Mouse (Mus musculus): ENCODE measurements at regions not wholly inside any gene's neighbourhood (a gene's known extent, or its start where the extent isn't known, plus 50 kb on each side); places are given as distances from the start of the nearest gene placed in this dataset.
A peak's percentile ranks its signal among the peaks of the same experiment; 100 is the strongest.
"Not testable (repeated sequence)": the region's sequence is repeated elsewhere in the genome, so short reads cannot be mapped to it uniquely, and the experiment has no call there.

DNA sequence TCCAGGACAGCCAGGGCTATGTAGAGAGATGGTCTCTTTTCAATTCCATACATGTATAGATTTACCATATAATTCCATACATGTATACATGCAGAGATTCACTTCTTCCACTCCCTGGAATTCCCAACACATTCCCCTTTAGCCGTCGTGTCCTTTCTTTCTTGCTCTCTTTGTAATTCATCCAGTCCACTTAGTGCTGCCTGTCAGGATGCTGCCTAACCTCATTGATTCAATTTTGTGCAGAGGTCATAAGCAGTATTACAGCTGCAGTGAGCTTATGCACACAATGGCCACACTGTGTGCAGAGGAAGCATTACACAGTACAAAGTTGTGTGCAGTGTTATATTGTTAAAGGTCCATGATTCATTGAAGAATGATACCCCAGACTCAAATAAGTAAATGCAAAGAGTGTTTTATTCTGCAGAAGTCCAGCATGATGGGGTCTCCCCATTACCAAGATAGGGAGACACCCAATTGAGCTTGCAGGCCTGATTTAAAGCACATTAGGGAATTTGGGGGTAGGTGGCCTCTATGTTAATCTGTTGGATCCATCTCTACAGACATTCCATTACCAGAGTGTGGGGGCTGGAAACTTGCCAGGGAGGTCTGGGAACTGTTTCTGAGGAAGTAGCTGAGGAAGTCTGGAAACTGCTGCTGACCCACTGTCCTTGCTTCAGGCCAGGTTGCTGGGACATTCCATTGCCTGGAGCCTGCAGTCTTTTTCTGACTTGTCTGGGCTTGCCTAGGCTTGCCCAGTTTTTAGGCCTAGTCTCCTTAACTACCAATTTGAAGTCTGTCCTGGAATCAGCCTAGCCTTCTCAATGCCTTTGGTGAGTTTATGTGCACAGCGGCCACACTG is 72.8 kb downstream of the Fam161a start:
- DNase-seq (ENCODE audit: low spot score in 2 of 2), result no peak

DNA sequence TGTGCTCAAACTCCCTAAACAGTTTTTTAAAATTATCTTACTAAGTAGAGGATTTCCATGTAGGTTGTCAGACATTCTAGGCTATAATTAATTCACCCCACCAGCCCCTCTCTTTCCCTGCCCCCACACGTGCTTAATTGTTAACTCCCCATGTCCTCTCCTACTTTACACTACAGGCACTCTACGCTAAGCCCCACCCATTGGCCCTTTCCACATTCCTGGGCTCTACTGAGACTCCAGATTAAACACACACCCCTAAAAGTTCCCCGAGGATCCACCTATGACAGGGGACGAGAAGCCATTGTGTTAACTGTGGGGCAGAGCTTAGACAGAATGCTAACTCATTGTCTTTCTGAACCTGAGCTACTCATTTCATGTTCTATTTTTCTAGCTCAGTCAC is 74.3 kb downstream of the Fam161a start:
- no peak for DNase-seq (ENCODE audit: low spot score in 2 of 2)

DNA sequence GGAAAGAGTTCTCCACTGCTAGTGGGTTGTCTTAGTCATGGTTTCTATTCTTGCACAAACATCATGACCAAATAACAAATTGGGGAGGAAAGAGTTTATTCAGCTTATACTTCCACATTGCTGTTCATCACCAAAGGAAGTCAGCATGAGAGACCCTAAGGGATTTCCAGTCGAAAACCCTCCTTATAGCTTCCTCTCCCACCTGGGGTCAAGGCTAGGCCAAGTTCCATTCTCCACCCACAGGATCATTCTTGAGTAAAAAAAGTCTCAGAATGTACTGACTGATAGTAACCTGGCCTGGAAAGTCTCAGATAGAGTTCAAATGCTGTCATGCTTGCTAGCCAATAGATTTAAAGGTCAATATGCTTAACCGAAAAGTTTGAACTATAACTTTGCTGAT is 76.5 kb downstream of the Fam161a start:
- DNase-seq (ENCODE audit: low spot score in 2 of 2), result not testable (repeated sequence)

DNA sequence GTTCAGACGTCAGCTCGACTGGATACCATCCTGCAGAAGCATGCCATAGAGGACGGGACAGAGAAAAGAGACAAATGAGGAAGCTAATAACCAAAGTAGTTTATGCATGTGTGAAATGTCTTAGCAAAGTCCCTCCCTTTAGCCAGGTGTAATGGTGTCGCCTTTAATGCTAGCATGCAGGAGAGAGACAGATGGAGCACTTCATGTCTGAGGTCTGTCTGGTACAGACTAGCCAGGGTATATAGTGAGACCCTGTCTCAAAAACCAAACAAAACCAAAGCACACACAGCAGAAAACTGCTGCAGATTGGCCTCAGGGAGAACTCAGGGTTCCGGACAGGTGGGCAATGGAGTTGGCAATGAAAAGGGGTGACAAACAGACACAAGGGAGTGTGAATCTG is 88.0 kb downstream of the Fam161a start:
- no peak for DNase-seq (ENCODE audit: low spot score in 2 of 2)

DNA sequence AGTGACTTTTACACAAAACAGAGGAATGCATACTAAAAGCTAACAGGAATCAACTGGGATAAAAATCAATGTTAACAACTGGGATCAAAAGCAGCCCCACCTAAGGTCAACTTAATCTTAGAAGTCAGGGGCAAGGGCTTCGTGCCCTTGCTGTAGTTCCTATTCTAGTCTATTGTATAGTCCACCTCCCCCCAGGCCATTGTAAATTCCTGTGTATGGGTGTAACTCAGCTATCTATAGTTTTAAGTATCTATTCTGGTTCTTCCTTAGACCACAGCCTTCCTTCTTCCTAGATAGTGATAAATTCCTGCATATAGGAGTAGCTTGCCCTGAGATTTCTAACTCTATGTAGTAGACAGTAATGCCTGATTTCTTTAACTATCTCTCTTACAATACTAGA is 88.4 kb downstream of the Fam161a start:
- DNase-seq (ENCODE audit: low spot score in 2 of 2), result not testable (repeated sequence)

DNA sequence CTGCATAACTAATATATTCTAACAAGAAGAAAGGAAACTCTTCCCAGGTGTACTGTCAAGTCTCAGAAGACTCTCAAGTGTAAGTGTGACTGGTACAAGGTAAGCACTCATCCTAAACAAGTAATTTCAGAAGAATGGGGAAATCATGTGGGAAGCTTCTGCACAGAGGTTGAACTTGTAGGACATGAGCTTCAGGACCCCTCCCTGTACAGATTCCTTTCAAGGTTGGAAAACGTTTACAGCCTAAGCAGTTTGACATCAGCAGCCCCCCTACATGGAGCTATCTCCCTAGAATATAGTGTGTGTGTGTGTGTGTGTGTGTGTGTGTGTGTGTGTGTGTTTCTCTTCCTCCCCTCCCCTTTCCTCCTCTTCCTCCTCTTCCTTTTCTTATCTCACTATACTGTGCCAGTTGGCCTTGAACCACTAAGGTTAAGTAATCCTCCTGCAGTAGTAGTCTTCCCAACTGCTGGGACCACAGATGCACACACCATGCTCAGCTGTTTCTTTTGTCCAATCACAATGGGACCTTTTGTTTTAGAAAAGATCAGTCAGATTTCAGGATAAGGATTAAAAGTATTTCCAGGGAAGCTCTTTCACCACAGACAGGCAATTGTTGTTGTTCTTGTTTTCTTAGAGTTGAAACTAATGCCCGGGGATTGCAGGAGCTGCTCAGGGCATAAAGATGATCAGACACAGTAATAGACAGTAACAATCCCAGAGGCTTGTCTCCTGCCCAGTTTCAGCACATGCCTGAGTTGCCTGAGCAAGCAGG is 89.3 kb downstream of the Fam161a start:
- DNase-seq (ENCODE audit: low spot score in 2 of 2), result no peak

DNA sequence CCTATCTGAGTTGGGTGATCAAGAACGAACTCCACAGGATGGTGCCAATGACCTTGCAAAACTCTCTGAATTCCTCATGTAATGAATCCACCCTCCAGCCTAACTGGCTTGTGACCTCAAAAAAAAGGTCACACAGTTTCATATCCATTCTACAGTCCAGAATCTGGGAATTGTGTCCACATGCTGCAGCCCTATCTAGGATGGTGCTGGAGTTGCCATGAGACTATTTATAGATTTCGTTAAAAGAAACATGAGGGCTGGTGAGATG is 89.8 kb downstream of the Fam161a start:
- DNase-seq (ENCODE audit: low spot score in 2 of 2), result no peak

DNA sequence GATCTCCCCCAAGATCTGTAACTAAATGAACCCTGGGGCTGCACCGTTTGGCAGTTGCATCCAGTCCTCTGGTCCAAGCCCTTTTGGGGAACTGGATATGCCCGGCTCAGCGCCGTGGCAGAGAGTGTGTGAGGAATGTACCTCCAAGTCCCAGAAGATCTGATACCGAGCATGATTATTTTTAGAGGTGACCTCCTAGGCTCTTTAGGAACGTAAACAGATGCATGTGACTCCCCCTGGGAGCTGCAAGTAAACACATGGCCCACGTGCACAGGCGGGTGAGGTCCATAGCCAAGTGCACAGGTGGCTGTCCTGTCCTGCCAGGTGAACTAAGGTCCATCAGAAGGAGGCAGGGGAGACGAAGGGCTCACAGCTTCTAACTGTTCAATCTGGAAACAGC is 107.3 kb downstream of the Fam161a start:
- no peak for DNase-seq (ENCODE audit: low spot score in 2 of 2)

DNA sequence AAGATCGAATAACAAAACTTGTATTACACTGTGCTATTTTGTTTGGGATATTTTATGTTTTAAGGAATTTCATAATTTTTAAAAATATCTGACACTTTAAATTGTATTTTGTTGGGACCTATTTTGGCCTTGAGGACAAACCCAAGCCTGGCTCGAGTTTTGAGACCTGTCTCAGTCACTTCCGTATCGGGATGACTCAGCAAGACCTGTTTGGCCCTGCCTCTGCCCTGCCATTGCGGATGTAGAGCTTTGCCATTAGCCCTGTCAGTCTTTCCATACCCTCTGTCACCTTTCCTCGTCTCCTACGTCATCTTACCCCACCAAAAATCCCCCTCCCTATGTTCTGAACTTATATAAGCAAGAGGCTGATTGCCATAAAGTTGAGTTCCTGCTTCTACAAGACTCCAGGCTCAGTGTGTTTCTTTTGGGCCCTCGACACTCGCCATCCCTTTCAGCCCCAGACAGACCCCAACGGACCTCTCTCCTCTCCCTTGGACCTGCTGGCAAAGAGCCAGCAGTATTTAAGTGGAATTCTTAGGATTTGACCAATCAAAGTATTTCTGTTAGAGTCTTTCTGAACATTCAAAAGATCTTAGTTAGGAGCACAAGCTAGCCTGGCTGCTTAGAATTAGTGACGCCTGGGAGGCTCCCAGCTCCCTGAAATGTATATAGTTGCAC is 113.3 kb downstream of the Fam161a start:
- no peak for DNase-seq (ENCODE audit: low spot score in 2 of 2)

DNA sequence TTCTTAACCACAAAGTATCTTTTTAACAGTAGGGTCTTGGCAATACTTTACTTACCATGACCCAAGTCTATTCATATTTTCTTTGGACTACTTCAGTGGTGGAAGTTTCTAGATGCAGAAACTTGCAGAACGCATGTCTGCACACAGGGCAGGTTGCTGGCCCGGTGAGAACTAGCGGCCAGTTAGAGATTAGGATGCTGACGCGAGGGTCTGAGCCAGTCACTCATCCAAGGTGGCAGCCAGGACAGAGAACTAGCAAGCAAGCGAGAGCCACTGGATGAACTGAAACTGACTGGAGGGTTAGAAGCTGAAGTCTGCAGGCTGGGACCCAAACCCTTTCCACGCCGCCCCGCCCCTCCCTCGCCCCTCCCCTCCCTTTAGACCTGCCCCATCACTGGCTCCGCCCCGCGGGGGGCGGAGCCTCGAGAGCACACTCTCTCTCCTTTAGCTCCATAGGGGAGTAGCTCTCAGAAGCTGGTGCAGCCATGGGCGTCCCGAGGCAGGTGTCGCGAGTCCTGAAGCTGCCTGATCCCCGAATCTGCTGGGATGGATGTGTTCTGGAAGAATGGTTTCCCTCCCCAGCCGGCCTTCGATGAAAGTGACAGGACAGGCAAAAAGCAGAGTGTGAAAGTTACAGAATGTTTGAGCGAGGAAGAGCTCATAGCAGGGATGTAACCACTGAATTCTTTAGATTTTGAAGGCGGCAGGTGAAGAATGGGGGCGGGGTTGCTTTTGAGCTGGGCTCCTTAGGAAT is 117.0 kb downstream of the Fam161a start:
- DNase-seq (ENCODE audit: low spot score in 2 of 2), result peak; percentile 24 to 43

DNA sequence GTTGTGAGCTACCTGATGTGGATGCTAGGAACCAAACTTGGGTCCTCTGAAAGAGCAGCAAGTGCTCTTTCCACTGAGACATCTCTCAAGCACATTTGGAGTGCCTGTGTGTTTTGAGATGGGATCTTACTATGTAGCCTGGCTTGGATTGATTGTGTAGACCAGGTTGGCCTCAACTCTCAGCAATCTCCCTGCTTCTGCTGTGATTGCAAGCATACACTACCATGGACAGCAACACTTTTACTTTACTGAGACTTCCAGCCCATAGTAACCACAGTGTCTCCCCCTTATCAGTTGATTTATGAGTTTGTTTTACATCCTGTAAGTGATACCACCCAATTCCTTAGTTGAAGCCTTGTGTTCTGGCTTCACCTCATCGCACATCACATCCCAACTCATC is 123.8 kb downstream of the Fam161a start:
- DNase-seq (ENCODE audit: low spot score in 2 of 2), result no peak

DNA sequence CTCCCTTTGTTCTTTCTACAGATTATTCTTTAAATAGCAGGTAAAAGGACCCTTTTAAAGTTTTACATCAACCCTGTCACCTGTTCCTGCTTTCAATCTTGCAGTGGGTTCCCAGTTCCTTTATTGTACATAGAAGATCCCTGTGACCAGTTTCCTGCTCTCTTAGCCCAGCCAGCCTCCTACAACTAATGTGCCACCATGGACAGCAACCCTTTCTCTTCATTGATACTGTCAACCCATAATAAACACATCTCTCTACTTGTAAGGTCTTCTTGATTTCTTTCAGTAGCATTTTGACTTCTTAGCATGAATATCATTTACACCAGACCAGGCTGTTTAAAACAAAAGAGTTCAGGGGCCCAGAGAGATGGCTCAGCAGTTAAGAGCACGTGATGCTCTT is 124.2 kb upstream of the Xpo1 start:
- no peak for DNase-seq (ENCODE audit: low spot score in 2 of 2)

DNA sequence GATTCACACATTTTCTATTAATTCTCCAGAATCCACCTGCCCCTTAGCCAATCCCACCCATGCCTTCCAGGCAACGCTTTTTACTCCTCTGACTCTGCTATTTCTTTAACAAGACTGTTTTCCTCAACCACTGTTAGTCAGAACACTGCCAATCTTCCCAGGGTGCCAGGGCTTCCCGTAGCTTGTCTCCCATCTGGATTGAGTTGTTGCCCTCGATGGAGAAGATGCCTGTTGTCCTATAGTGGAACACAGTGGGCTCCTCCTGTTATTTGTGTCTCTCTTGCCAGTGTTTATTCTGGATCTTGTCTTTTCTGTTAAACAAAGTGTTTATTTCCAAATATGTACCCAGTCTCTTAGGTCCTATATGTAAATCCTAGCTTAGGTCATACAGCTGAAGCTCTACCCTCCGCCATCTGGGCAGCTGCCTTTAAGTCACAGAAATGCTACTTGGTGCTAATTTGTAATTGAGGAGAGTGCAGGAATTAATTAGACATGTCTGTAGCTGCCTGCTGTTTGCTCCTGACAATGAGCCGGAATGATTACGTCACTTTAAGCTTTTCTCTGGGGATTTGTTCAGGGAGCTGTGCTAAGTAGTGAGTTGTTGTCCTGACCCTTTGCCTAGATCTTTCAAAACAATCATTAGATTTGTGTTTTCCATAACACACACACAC is 115.3 kb upstream of the Xpo1 start:
- DNase-seq (ENCODE audit: low spot score in 2 of 2), result no peak

DNA sequence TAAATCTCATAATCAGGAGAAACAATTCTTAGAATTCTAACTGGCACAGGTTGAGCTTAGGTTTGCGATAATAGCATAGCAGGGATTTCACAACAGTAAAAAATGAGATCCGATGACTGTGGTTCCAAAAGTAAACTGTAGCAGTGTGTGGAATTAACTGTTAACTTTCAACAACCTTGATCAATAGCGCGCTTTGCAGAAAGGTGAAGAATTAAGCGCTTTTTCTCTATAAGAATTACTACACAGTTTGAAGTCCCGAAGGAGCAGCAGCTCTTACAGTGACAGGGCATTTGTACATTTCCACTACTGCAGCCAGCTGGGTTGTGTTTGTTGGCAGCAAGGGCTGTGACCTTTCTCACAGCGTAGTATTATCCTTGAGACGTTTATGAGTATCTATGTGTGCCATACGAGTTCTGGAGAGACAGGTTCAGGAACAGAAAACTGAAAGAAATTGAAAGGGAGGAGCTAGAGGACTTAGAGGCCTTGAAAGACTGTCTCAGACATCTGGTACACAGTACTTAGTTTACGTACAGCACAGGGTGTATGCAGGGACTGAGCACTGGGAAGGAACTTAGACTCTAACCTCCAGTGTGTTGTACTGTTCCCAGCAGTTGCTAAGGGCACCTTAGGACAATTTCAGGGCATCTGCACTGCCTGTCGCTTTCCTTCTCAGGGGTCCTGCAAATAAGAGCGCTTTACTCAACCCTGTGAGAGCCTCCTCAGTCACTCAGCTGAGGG is 114.6 kb upstream of the Xpo1 start:
- DNase-seq (ENCODE audit: low spot score in 2 of 2), result no peak

DNA sequence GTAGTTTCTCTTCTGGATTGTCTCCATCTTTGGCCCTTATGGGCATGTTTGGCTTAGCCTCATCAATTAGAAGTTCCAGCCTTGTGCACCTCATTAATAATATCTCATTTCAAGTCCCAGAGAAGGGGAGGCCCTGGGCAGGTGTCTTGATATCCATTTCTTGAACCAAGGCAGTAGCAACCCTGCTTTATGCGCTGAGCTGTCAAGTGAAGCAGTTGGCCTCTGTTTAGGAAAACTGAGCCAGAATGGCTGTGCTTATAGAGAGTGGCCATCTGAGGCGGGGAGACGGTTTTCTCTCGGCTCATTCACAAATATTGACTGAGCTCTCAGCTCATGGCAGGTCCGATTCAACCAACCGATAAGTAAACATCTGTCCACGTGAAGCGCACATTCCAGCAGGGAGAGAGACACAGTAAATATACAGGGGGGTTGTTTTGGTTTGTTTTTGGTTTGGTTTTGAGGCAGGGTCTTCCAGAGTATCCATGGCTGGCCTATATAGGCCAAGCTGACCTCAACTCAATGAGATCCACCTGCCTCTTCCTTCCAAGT is 107.7 kb upstream of the Xpo1 start:
- no peak for DNase-seq (ENCODE audit: low spot score in 2 of 2)

DNA sequence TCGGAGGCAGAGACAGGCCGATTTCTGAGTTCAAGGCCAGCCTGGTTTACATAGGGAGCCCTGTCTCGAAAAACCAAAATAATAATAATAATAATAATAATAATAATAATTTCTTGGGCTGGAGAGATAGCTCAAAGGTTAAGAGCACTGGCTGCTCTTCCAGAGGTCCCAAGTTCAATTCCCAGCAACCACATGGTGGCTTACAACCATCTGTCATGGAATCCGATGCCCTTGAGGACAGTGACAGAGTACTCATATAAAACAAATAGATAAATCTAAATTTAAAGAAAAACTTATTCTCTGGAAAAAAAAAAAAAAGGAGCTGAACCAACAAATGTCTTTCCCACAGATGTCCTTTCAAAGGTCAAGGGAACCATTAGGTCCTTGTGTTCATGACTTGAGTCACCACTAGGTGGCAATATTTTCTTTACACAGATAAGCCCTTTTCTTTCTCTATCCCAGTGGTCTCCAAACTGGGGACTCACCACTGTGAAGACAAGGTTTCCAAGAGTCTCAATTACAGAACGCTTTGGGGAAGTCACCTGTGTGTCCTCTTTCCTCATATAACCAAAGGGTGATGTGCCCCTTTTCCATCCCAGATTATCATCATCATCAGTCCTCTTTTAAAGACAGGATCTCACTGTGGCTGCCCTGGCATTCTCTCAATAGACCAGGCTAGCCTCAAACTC is 106.1 kb upstream of the Xpo1 start:
- peak in 1 of 2 experiments; percentile 9 for DNase-seq (ENCODE audit: low spot score in 2 of 2)

DNA sequence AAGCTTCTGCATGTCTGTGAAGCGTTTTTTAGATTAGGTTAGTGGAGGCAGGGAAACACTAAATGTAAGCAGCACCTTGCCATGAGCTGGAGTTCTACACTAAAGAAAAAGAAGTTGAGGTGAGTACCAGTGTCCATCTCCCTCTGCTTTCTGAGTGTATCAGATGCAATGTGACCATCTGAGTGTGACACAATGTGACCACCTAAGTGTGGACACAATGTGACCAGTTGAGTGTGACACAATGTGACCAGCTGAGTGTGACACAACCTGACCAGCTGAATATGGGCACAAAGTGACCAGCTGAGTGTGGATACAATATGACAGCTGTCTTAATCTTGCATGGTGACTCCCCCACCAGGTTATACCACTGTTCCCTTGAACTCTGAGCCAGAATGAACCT is 101.0 kb upstream of the Xpo1 start:
- no peak for DNase-seq (ENCODE audit: low spot score in 2 of 2)

DNA sequence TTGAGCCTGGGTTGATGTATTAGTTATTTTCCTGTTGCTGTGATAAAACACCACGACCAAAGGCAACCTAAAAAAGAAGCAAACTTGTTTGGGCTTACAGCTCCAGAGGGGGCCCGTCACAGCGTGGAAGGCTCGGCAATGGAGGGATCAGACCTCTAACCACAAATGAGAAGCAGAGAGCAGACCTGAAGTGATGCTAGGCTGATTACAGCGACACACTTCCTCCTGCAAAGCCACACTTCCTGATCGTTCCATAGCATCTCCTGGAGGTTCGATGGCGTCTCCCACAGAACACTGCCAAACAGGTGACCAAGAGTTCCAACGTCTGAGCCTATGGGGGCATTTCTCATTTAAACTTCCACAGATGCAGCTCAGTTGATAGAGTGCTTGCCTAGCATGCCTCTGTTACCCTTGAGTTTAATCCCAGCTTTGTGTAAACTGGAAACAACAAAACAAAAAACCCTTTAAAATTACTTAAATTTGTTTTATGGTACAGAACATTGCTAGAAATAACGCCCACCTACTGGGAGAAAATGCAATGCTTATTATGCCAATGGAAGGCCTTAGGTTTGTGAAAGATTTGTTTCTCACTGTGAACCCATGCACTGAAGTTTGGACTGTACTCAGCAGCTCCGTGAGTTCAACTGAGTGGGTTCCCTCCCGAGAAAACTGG is 87.2 kb upstream of the Xpo1 start:
- no peak for DNase-seq (ENCODE audit: low spot score in 2 of 2)
